Mouse (Mus musculus): ENCODE results near the gene Ddx60. TPM values are rescaled to one million over a fixed set of nuclear protein-coding genes. Genes with fewer than 3 reads are reported as not detected.

The Ddx60 gene
- total RNA-seq, 2 experiments from 2014 or later: 0.33 to 0.59 TPM

GRCm38 (mm10) chr8:61969581-61969980, 41.7 kb downstream of the Ddx60 start:
- intact Hi-C loops (cut with DNase I; ENCODE audit: low total_unique reads): no loop called here
- no peak for DNase-seq

DNA sequence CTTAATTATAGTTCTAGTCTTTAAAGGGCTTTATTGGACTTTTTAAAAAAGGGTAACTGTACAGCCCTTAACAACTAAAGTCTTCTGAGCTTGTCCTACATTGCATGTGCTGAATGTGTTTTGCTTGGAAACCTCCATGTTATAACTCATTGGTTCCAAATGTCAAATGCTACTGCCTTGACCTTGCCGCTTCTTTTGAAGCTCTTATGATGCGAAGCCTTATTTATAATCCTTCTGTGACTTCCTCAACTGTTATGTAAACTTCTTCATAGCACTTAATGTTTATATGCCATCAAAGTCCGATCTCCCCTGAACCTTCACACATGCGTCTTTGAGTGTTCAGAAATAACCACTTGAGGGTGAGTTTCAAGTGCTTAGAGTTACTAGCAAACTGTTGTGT, 57.1 kb downstream of the Ddx60 start:
- no peak for DNase-seq
- intact Hi-C loops (cut with DNase I; ENCODE audit: low total_unique reads): no loop called here

GRCm38 (mm10) chr8:61985703-61986475, 58.0 kb downstream of the Ddx60 start:
- DNase-seq: no peak
- intact Hi-C loops (cut with DNase I; ENCODE audit: low total_unique reads): no loop called here

DNA sequence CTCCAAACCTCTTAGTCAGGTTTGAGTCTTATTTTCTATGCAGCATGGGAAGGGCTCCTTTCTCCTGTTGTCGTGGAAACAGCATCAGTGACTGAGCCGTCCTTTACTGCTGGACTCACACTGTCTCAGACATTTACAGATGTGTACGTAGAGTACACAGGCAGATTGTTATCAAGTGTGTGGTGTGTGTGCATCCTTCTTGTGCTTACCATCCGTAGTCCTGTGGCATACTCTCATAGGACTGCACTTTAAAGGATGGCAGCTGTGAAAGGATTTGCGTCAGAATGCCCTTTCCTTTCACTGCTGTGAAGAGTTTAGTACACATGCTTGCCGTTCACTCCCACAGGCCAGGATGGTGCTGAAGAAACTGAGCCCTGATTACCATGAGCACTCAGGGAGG, 61.6 kb downstream of the Ddx60 start:
- no peak for DNase-seq
- intact Hi-C loops (cut with DNase I; ENCODE audit: low total_unique reads): no loop called here

DNA sequence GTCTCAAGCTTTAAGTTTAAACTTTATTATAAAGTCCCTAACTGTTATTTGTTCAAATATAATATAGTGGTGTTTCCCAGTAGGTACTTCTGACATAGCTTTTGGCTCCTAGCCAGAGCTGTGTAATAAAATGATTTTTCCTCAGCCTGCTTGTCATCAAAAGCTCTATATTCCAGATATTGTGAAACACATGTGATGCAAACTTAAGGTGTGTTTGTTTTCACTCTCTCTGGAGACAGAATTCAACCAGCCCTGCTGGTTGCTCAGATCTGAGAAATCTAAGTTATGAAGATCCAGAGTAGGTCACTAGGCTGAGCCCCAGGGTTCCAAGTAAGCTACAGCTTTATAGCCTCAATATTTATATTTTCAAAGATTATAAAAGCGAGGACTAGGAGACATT, 64.9 kb downstream of the Ddx60 start:
- no peak for DNase-seq
- intact Hi-C loops (cut with DNase I; ENCODE audit: low total_unique reads): no loop called here

- intact Hi-C loops (cut with DNase I; ENCODE audit: low total_unique reads): no loop called here
- DNase-seq: no peak
Measured at GRCm38 (mm10) chr8:61997125-61997524, 69.2 kb downstream of the Ddx60 start.

DNA sequence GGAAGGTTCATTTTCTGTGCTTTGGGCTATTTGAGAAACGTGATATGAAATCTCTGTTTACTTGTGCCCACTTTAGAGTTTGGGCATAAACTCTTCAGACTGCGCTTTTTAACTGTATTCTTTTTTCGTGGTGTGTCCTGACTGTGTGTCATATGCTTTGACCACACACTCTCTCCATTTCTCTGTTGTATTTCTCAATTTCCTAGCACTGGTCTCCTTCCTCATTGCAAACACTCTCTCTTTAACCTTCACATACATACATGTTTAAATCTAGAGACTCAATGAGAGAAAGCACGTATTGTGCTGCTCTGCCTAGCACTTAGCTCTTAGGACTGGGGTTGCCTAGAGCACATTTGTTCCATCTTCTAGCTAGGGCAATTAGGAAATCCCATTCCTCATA, 86.3 kb downstream of the Ddx60 start:
- intact Hi-C loops (cut with DNase I; ENCODE audit: low total_unique reads): no loop called here
- no peak for DNase-seq

- intact Hi-C loops (cut with DNase I; ENCODE audit: low total_unique reads): no loop called here
Measured at GRCm38 (mm10) chr8:62014582-62014981, 86.7 kb downstream of the Ddx60 start.

DNA sequence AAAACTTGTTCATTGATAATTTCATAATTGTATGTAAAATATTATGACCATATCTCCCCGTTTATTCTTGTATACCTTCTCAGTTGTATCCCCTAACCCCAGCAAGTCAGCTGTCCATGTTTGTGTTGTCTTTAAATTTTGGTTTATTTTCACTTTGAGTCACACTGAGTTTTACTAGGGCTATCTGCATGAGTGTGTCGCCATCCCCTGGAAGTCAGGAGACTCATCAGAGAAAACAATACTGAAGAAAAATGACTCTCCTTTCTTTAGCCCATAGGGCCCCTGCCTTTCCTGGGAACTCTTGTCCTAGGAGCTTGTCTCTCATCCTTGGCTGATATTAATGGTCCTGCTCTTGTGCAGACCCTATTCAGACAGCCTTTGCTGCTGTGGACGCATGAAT, 106.5 kb downstream of the Ddx60 start:
- intact Hi-C loops (cut with DNase I; ENCODE audit: low total_unique reads): no loop called here

More at GRCm38 (mm10) chr8:62014582-62014981, 86.7 kb downstream of the Ddx60 start:
- DNase-seq: no peak

DNA sequence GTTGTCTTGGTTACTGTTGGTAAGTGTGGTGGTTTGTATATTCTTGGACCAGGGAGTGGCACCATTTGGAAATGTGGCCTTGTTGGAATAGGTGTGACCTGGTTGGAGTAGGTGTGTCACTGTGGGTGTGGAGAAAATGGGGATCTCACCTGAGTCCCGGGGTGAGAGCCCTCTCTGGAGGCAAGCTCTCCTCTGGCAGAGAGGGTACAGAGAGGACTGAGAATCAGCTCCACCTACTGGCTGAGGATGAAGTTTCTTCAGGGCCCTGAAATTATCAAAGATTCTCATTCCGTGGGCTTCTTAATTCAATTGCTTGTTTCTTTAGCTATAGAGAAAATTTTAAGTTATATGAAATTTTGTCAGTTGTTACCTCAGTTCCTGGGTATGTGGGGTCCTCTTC, 118.9 kb downstream of the Ddx60 start:
- intact Hi-C loops (cut with DNase I; ENCODE audit: low total_unique reads): no loop called here
- no peak for DNase-seq

More for the DNA sequence above, 106.5 kb downstream of the Ddx60 start:
- DNase-seq: no peak

- intact Hi-C loops (cut with DNase I; ENCODE audit: low total_unique reads): no loop called here
- no peak for DNase-seq
Measured at GRCm38 (mm10) chr8:62060357-62060756, 132.5 kb downstream of the Ddx60 start.

- intact Hi-C loops (cut with DNase I; ENCODE audit: low total_unique reads): no loop called here
- no peak for DNase-seq
Measured at GRCm38 (mm10) chr8:62068305-62068704, 140.4 kb downstream of the Ddx60 start.

- intact Hi-C loops (cut with DNase I; ENCODE audit: low total_unique reads): loop anchor here (5.0 kb wide), 1 partner anchor 1797 kb away; no protein-coding TSS in a partner anchor
- DNase-seq: no peak
Measured at GRCm38 (mm10) chr8:62080195-62080802, 152.4 kb downstream of the Ddx60 start.

DNA sequence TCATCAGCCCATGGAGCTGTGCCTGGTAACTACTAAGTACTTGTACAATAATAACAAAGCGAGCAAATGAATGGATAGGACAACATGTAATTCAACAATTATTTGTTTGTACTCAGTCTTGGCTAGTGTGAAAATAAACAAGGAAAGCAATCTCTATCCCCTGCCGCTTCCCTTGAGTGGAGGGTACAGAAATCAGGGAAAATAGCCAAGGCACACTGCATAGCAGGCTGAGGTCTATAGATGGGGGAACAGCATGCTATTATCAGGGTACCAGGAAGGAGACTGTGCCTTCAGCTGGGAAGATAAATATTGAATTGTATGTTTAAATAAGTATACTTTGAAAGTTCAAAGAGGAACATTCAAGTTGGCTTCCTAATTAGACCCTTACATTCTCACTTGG, 153.9 kb downstream of the Ddx60 start:
- intact Hi-C loops (cut with DNase I; ENCODE audit: low total_unique reads): loop anchor here (5.0 kb wide), 1 partner anchor 1795 kb away; no protein-coding TSS in a partner anchor
- DNase-seq: no peak

Other genes starting within 250 kb of the Ddx60 start
- gene Palld, start 25.4 kb upstream of the Ddx60 start, total RNA-seq (2021): 100 to 1,000 TPM; 116 to 127 TPM
- gene Anxa10, start 195.1 kb downstream of the Ddx60 start, total RNA-seq (2021): not detected